Mouse (Mus musculus) adrenal gland, postnatal 4 days (tissue): ENCODE results near the gene Wdr20. TPM values are rescaled to one million over a fixed set of nuclear protein-coding genes. Genes with fewer than 3 reads are reported as not detected.

Experiments used
- DNase-seq, 2 experiments: peaks; one replicate each; pipeline ENCODE4 v3.0.0; 2021 to 2022; ENCODE audit warnings: low spot score in 2 of 2, mixed read lengths in 2 of 2
- total RNA-seq, 2 experiments: library from RNA; stranded (reverse); gene quantifications; 2 replicates each; pipeline ENCODE4 v1.2.3; 2021

Gene Wdr20
- total RNA-seq, 2 experiments from 2014 or later = 47.6 to 47.8 TPM

DNA sequence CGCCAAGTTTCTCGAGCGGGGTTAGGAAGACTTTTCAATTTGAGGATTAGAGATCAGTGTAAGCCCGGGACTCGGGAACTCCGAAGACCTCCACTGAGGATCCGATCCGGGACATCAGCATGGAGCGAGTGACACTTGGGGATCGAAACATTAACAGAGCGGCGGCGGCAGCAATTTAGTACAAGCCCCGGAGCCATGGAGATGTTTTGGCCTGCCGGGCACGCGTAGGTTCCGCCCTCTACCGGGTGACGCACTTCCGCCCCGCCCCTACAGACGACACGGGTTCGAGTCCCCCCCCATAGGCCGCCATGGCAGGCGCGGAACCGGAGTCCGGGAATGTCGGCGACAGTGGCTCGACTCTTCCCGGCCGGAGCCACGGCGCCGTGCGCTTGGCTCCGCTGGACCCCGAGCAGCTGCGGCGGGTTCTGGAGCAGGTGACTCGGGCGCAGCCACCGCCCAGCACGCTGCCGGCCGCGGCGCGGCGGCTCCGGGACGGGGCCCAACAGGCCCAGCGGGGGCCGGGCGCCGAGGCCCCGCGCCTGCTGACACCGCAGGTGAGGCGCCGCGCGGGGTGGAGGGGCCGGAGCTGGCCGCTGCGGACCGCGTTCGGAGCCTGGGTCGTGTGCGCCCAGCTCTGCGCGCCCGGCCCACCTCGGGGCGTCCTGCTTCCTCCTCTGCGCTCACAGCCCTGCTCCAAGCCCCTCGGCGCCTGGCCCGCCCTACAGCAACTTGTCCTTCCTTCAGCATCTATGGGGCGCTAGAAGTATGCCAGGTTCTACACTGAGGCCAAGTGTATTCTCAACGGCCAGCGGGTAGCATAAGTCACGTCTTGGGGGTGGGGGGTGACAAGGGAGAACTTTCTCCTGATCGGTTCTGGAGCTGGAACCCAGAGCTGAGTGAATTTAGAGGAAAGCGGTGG is 112.5 kb downstream of the Wdr20 start, which contains the start of gene Zfp839:
TSS of gene Zfp839 (plus strand) at position 244 of the 919 bp plus-strand sequence.
- peak; percentile 76 for DNase-seq

DNA sequence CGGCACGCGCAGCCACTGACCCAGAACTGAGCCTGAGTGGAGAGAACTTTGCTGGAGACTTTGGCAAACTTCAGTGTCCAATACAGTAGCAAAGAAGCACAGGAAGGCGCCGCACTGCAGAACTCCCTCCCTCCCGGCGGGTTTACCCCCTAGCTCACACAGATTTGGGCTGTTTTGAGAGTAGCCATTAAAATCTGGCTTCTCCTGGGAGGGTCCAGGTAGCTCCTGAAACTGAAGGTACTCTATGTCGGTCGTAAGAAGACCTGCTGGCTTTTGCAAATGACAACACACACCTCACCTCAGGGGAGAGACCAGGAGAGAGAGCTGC is 113.1 kb downstream of the Wdr20 start:
- no peak for DNase-seq

DNA sequence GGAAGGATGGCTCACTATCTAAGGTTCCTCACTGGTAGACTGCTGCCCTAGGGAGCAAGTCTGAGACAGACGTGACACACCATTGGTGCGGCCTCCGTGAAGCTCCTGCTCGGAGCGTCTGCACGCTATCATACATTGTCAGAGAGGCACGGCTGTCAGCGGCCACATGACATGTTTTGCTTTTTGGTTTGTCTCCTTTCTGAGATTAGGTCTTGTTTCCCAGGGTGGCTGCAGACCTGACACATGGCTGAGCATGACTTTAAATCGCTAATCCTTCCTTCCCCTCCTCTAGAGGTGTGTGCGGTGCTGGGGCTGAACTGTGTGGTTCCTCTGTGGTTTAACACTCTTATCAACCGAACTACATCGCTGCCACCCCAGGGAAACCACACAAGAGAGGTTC is 113.7 kb downstream of the Wdr20 start:
- no peak for DNase-seq

GRCm38 (mm10) chr12:110851923-110852322 is 114.2 kb downstream of the Wdr20 start:
- no peak for DNase-seq

Other genes starting within 250 kb of the Wdr20 start
- gene Dync1h1, start 136.5 kb upstream of the Wdr20 start, total RNA-seq = 100 to 1,000 TPM; 116 to 140 TPM
- gene 1700001K19Rik, start 55.3 kb upstream of the Wdr20 start, total RNA-seq = not detected
- 100 to 1,000 TPM; 258 to 326 TPM for gene Hsp90aa1, start 35.2 kb upstream of the Wdr20 start, total RNA-seq
- gene Mok, start 103.0 kb downstream of the Wdr20 start, total RNA-seq = 1 to 10 TPM; 1.8 to 2.2 TPM
- gene Zfp839, start 112.3 kb downstream of the Wdr20 start, total RNA-seq = 10 to 100 TPM; 18.7 to 19.3 TPM
- 10 to 100 TPM; 49.7 to 51.0 TPM for gene Cinp, start 151.2 kb downstream of the Wdr20 start, total RNA-seq
- gene Tecpr2, start 151.3 kb downstream of the Wdr20 start, total RNA-seq = 10 to 100 TPM; 10.4 to 11.0 TPM
- 1 to 10 TPM; 9.1 to 9.7 TPM for gene Ankrd9, start 241.1 kb downstream of the Wdr20 start, total RNA-seq